16 mouse cellular contexts compared by ENCODE assay signal in genomic region chr7:123002028-123002410, GRCm38 (mm10). TPM values are rescaled to one million over a fixed set of nuclear protein-coding genes. Genes with fewer than 3 reads are reported as not detected.
DNase-seq lines count a peak whose midpoint lies in the region; ATAC-seq and TF ChIP-seq lines count a peak whose summit lies in the region.
"Had no signal": no experiment of that assay in that cellular context is flagged by ENCODE, and none has a peak within 500 bp of the region (broad histone marks: within the 10 kb centered on the region; RNA-seq: fewer than 3 reads in every experiment).

No protein-coding gene starts in this region.

- TF ChIP-seq CTCF in layer of hippocampus, adult 2 months (conservative IDR thresholded peaks at IDR 0.05) = no peak

- no peak for DNase-seq in layer of hippocampus, adult 2 months (ENCODE audit: low spot score in 2 of 2)
- DNase-seq in layer of hippocampus, postnatal 14 days (ENCODE audit: low spot score in 2 of 2) = no peak
- DNase-seq in Muller cell, postnatal 12 days (ENCODE audit: inconsistent ontology term) = peak; percentile 90
- peak; percentile 86 for DNase-seq in retina, postnatal 1 day
- DNase-seq: adrenal gland, adult 2 months; adrenal gland, postnatal 10 days; adrenal gland, postnatal 25 days; B cell, adult 2 months had no signal

- ATAC-seq in forebrain, embryonic 16.5 days = no peak
- ATAC-seq: CD4-positive, CD25-positive, alpha-beta regulatory T cell, adult 4 months; forebrain, embryonic 13.5 days; forebrain, embryonic 15.5 days had no signal

- no peak overlapping the region for H3K4me2 ChIP-seq in forebrain, embryonic 16.5 days (ENCODE audit: low read length)
- H3K4me2 ChIP-seq: embryonic facial prominence, embryonic 12.5 days; forebrain, embryonic 13.5 days; forebrain, embryonic 15.5 days had no signal

- no peak overlapping the region for H3K4me3 ChIP-seq in layer of hippocampus, adult 2 months
- no peak overlapping the region for H3K4me3 ChIP-seq in forebrain, embryonic 16.5 days (replicated peaks; ENCODE audit: low read length)
- H3K4me3 ChIP-seq: embryonic facial prominence, embryonic 10.5 days; embryonic facial prominence, embryonic 12.5 days; forebrain, embryonic 13.5 days; forebrain, embryonic 15.5 days had no signal

- WGBS in forebrain, embryonic 16.5 days = 77% methylated on average over 6 of the region's 6 CpGs

- no peaks in the 10 kb centered on the region for H3K9me3 ChIP-seq in forebrain, embryonic 16.5 days (ENCODE audit: control insufficient read depth, low read length)
- H3K9me3 ChIP-seq: embryonic facial prominence, embryonic 10.5 days; embryonic facial prominence, embryonic 12.5 days; forebrain, embryonic 13.5 days; forebrain, embryonic 15.5 days; G1E had no signal

- no peaks in the 10 kb centered on the region for H3K4me1 ChIP-seq in forebrain, embryonic 16.5 days (replicated peaks; ENCODE audit: control insufficient read depth, insufficient read depth, low read length)
- H3K4me1 ChIP-seq: embryonic facial prominence, embryonic 10.5 days; embryonic facial prominence, embryonic 12.5 days; forebrain, embryonic 13.5 days had no signal

- peak overlapping the region; percentile 25; the same call in 1 of the 2 replicates for H3K27ac ChIP-seq in layer of hippocampus, adult 2 months
- no peak overlapping the region for H3K27ac ChIP-seq in forebrain, embryonic 16.5 days (ENCODE audit: low read length)
- H3K27ac ChIP-seq: embryonic facial prominence, embryonic 10.5 days; embryonic facial prominence, embryonic 12.5 days; forebrain, embryonic 15.5 days had no signal

- H3K36me3 ChIP-seq in forebrain, embryonic 16.5 days (ENCODE audit: control insufficient read depth, insufficient read depth) = peaks cover 31% of the 10 kb centered on the region

- no peak overlapping the region for H3K9ac ChIP-seq in forebrain, embryonic 16.5 days (replicated peaks; ENCODE audit: low read depth, low read length)
- H3K9ac ChIP-seq: embryonic facial prominence, embryonic 12.5 days; forebrain, embryonic 13.5 days; forebrain, embryonic 15.5 days had no signal

- no peaks in the 10 kb centered on the region for H3K27me3 ChIP-seq in forebrain, embryonic 16.5 days (replicated peaks; ENCODE audit: control insufficient read depth, insufficient read depth, low read length)
- H3K27me3 ChIP-seq: CH12.LX; embryonic facial prominence, embryonic 12.5 days; forebrain, embryonic 13.5 days; forebrain, embryonic 15.5 days had no signal

RNA-seq across cellular contexts. Expression of gene Rbbp6, which starts 36.5 kb away (rescaled TPM):
- total RNA-seq in layer of hippocampus, adult 2 months (2021) = 10 to 100 TPM; 70.9 to 78.7 TPM
- total RNA-seq in layer of hippocampus, postnatal 14 days (2021) = 10 to 100 TPM; 57.6 to 70.6 TPM
- 26.9 and 28.2 TPM in 2 replicates for polyA plus RNA-seq in forebrain, embryonic 16.5 days (2015; fragmentation: Nextera tagmentation; extraction: Ambion mirVana)

Comparison
In these comparisons a context has a peak if more than half of its experiments do, and no peak if none do; other contexts are left out.
1. DNase-seq: peak in Muller cell, postnatal 12 days (single experiment) and retina, postnatal 1 day (single experiment); none in layer of hippocampus, adult 2 months (0 of 2) and layer of hippocampus, postnatal 14 days (0 of 2).